Mouse (Mus musculus) natural killer cell, adult 2 months (primary cell): ENCODE results near the gene Cd300c.
"Not testable (repeated sequence)": the region's sequence is repeated elsewhere in the genome, so short reads cannot be mapped to it uniquely, and the experiment has no call there.

Experiments
- DNase-seq, 2 experiments: peaks; one replicate each; pipeline ENCODE4 v3.0.0; 2022; ENCODE audit warnings: low spot score in 2 of 2

Cd300c gene

GRCm38 (mm10) chr11:114968752-114969207, at the start of gene Cd300c:
Gene Cd300c (minus strand): TSS chr11:114969157.
- peak in 1 of 2 experiments; percentile 5 for DNase-seq

GRCm38 (mm10) chr11:115016093-115016492, 47.1 kb upstream of the Cd300c start, which contains the start of gene Cd300ld2:
Gene Cd300ld2 (minus strand): TSS chr11:115016193.
- not testable (repeated sequence) for DNase-seq

- DNase-seq = no peak
Observed at GRCm38 (mm10) chr11:115004070-115004469, 35.1 kb upstream of the Cd300c start.

GRCm38 (mm10) chr11:115001474-115002040, 32.6 kb upstream of the Cd300c start, which contains the start of gene Cd300c2:
Gene Cd300c2 (minus strand): TSS chr11:115001880.
- no peak for DNase-seq

GRCm38 (mm10) chr11:114989793-114990192, 20.8 kb upstream of the Cd300c start, which contains the start of gene Cd300ld:
Gene Cd300ld (minus strand): TSS chr11:114989922.
- no peak for DNase-seq

- DNase-seq = no peak
Observed at GRCm38 (mm10) chr11:114981866-114982265, 12.9 kb upstream of the Cd300c start.

GRCm38 (mm10) chr11:114972726-114973125, 3.8 kb upstream of the Cd300c start:
- DNase-seq = no peak

GRCm38 (mm10) chr11:114965182-114965828, 3.7 kb downstream of the Cd300c start:
- peak; percentile 62 to 80 for DNase-seq

GRCm38 (mm10) chr11:114960369-114960768, 8.6 kb downstream of the Cd300c start:
- DNase-seq = no peak

- no peak for DNase-seq
Observed at GRCm38 (mm10) chr11:114934144-114934543, 34.8 kb downstream of the Cd300c start, which contains the start of gene Cd300lb. Gene Cd300lb (minus strand): TSS chr11:114934386.

GRCm38 (mm10) chr11:114933591-114933990, 35.4 kb downstream of the Cd300c start:
- DNase-seq = no peak

- no peak for DNase-seq
Observed at GRCm38 (mm10) chr11:114931041-114931440, 37.9 kb downstream of the Cd300c start.

- no peak for DNase-seq
Observed at GRCm38 (mm10) chr11:114929581-114929980, 39.4 kb downstream of the Cd300c start.

- peak in 1 of 2 experiments; percentile 29 for DNase-seq
Observed at GRCm38 (mm10) chr11:114923961-114924360, 45.0 kb downstream of the Cd300c start.

GRCm38 (mm10) chr11:114922439-114922838, 46.5 kb downstream of the Cd300c start:
- DNase-seq = no peak

GRCm38 (mm10) chr11:114917120-114917519, 51.8 kb downstream of the Cd300c start:
- no peak for DNase-seq

GRCm38 (mm10) chr11:114914978-114915377, 54.0 kb downstream of the Cd300c start:
- no peak for DNase-seq

- peak; percentile 44 to 56 for DNase-seq
Observed at GRCm38 (mm10) chr11:114912847-114913246, 56.1 kb downstream of the Cd300c start.

GRCm38 (mm10) chr11:114909538-114909937, 59.4 kb downstream of the Cd300c start:
- DNase-seq = not testable (repeated sequence)

GRCm38 (mm10) chr11:114908086-114908485, 60.9 kb downstream of the Cd300c start:
- DNase-seq = no peak

- peak; percentile 42 to 73 for DNase-seq
Observed at GRCm38 (mm10) chr11:114907567-114907966, 61.4 kb downstream of the Cd300c start.
